8 mouse cellular contexts compared by ENCODE assay signal in the genomic region with DNA sequence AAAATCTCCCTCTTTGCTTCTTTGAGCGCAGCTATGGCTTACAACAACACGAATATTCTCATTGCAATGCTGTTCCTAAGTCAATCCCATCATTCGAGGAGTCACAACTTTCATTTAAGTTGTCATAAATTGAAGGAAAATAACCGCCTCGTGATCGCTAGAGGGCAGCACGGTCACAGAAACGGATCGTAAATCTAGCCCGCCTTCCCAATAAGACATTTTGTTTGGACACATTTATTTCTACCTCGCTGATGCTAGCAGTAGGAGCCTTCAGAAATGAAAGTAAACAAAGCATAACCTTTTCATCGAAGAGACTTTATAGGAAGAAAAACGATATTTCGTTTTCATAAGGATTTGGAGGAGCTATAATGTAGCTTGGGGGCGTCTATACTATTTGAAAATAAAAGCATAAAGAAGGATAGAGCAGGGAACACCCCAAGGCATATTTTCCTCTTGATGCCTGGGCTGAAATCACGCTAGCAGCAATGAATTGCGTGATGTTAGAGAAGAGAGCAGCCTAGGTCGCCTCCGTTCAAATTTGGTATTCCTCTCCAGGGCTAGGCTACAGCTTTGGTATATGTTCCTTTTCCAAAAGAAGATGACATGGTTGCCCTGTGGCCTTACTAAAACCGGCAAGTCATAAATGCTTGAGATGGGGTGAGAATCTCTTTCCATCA. TPM values are rescaled to one million over a fixed set of nuclear protein-coding genes. Genes with fewer than 3 reads are reported as not detected.
DNase-seq lines count a peak whose midpoint lies in the region; ATAC-seq and TF ChIP-seq lines count a peak whose summit lies in the region.

No protein-coding gene starts in this region.

- no peaks in the 10 kb centered on the region for H3K79me2 ChIP-seq in heart, adult 2 months (replicated peaks; ENCODE audit: control insufficient read depth, insufficient read depth, low read length)

- H3K4me2 ChIP-seq in forebrain, embryonic 12.5 days, result peak overlapping the region; percentile 31
- H3K4me2 ChIP-seq in hindbrain, embryonic 14.5 days (replicated peaks), result peak overlapping the region; percentile 21

- H3K9ac ChIP-seq in heart, adult 2 months (ENCODE audit: low read depth, low read length), result no peak overlapping the region
- no peak overlapping the region for H3K9ac ChIP-seq in forebrain, embryonic 12.5 days
- 0 out of 2 replicates have a peak overlapping the region, but pooled peaks have one; percentile 16 for H3K9ac ChIP-seq in hindbrain, embryonic 14.5 days

- TF ChIP-seq POLR2A in heart, adult 2 months (IDR thresholded peaks at IDR 0.05; ENCODE audit: insufficient read depth, low read depth, low read length), result no peak

- WGBS in heart, adult 2 months, result 22% methylated on average over 20 of the region's 20 CpGs
- 31% methylated on average over 20 of the region's 20 CpGs for WGBS in heart, embryonic 10.5 days
- WGBS in forebrain, embryonic 12.5 days, result 26% methylated on average over 20 of the region's 20 CpGs
- 25% methylated on average over 20 of the region's 20 CpGs for WGBS in hindbrain, embryonic 14.5 days

- no peak overlapping the region for H3K27ac ChIP-seq in heart, adult 2 months
- H3K27ac ChIP-seq in heart, embryonic 10.5 days, result no peak overlapping the region
- no peak overlapping the region for H3K27ac ChIP-seq in forebrain, embryonic 12.5 days
- H3K27ac ChIP-seq in hindbrain, embryonic 14.5 days, result peak overlapping the region; percentile 76

- no peak for TF ChIP-seq EP300 in heart, adult 2 months (IDR thresholded peaks at IDR 0.05; ENCODE audit: insufficient read depth, low read depth, low read length)

- H3K9me3 ChIP-seq in heart, embryonic 10.5 days, result no peaks in the 10 kb centered on the region
- no peaks in the 10 kb centered on the region for H3K9me3 ChIP-seq in forebrain, embryonic 12.5 days
- H3K9me3 ChIP-seq in hindbrain, embryonic 14.5 days (ENCODE audit: control insufficient read depth, low read length), result no peaks in the 10 kb centered on the region

- no peaks in the 10 kb centered on the region for H3K4me1 ChIP-seq in heart, adult 2 months (ENCODE audit: control insufficient read depth, insufficient read depth, low read length)
- no peaks in the 10 kb centered on the region for H3K4me1 ChIP-seq in heart, embryonic 10.5 days
- peaks cover 2% of the 10 kb centered on the region; the same call in 1 of the 2 replicates for H3K4me1 ChIP-seq in forebrain, embryonic 12.5 days
- no peaks in the 10 kb centered on the region for H3K4me1 ChIP-seq in hindbrain, embryonic 14.5 days (replicated peaks; ENCODE audit: control insufficient read depth, insufficient read depth, low read length)

- no peaks in the 10 kb centered on the region; the same call in 1 of the 2 replicates for H3K27me3 ChIP-seq in heart, adult 2 months (ENCODE audit: control insufficient read depth, insufficient read depth, low read length)
- no peaks in the 10 kb centered on the region for H3K27me3 ChIP-seq in heart, embryonic 10.5 days (ENCODE audit: insufficient read depth, poor library complexity, severe bottlenecking)
- no peaks in the 10 kb centered on the region for H3K27me3 ChIP-seq in forebrain, embryonic 12.5 days
- H3K27me3 ChIP-seq in hindbrain, embryonic 14.5 days (ENCODE audit: control insufficient read depth, insufficient read depth, low read length), result no peaks in the 10 kb centered on the region

- intact Hi-C loops in heart, adult 2 months (cut with DNase I), result no loop called here

- ATAC-seq in forebrain, embryonic 12.5 days (ENCODE audit: low FRiP score), result 0 out of 2 replicates have a peak, but pooled peaks have one; percentile 70
- peak; percentile 73; the same call in 1 of the 2 replicates for ATAC-seq in hindbrain, embryonic 14.5 days (ENCODE audit: low FRiP score)

- DNase-seq in heart, adult 2 months, result peak; percentile 9 to 20
- DNase-seq in heart, embryonic 10.5 days (ENCODE audit: low spot score), result no peak
- peak; percentile 49 for DNase-seq in c-Kit-positive CD71-positive TER-119-positive erythroid progenitor cells, embryonic 14.5 days (ENCODE audit: low spot score)
- DNase-seq in hindbrain, embryonic 14.5 days (ENCODE audit: low spot score), result peak; percentile 89
- DNase-seq in left cerebral cortex, adult 18-20 months (ENCODE audit: low spot score in 2 of 2), result peak; percentile 60 to 67
- DNase-seq in lung, postnatal 4 days, result peak; percentile 22 to 35
- peak; percentile 79 to 80 for DNase-seq in right cerebral cortex, postnatal 10 days (ENCODE audit: low spot score in 2 of 2)

- peak; percentile 73 for TF ChIP-seq CTCF in heart, adult 2 months (IDR thresholded peaks at IDR 0.05)

- H3K36me3 ChIP-seq in heart, adult 2 months (ENCODE audit: control insufficient read depth, insufficient read depth, low read length), result no peaks in the 10 kb centered on the region
- no peaks in the 10 kb centered on the region for H3K36me3 ChIP-seq in heart, embryonic 10.5 days
- no peaks in the 10 kb centered on the region for H3K36me3 ChIP-seq in forebrain, embryonic 12.5 days (replicated peaks)
- no peaks in the 10 kb centered on the region for H3K36me3 ChIP-seq in hindbrain, embryonic 14.5 days (replicated peaks; ENCODE audit: control insufficient read depth, insufficient read depth)

- H3K4me3 ChIP-seq in heart, adult 2 months, result no peak overlapping the region
- no peak overlapping the region for H3K4me3 ChIP-seq in heart, embryonic 10.5 days
- H3K4me3 ChIP-seq in forebrain, embryonic 12.5 days (replicated peaks), result no peak overlapping the region
- no peak overlapping the region for H3K4me3 ChIP-seq in hindbrain, embryonic 14.5 days (replicated peaks; ENCODE audit: low read length)

RNA-seq across cellular contexts. Expression of a gene that starts 39.6 kb away (rescaled TPM):
- not detected for total RNA-seq in heart, adult 2 months (2021)
- polyA plus RNA-seq in heart, adult 2 months (2012; rRNA removed), result not detected in 2 replicates
- polyA plus RNA-seq in heart, embryonic 10.5 days (2016; fragmentation: Nextera tagmentation; extraction: Ambion mirVana), result not detected in 2 replicates
- not detected in 2 replicates for polyA plus RNA-seq in forebrain, embryonic 12.5 days (2016; fragmentation: Nextera tagmentation; extraction: Ambion mirVana)
- polyA plus RNA-seq in hindbrain, embryonic 14.5 days (2014; fragmentation: Nextera tagmentation; extraction: Ambion mirVana), result 0.51 TPM in 1 of 2 replicates, not detected in the other
- total RNA-seq in left cerebral cortex, adult 18-20 months (2021), result not detected

RNA-seq across cellular contexts. Expression of a gene that starts 39.7 kb away (rescaled TPM):
- total RNA-seq in heart, adult 2 months (2021), result 1 to 10 TPM; 5.2 to 5.3 TPM
- 5.3 and 7.0 TPM in 2 replicates for polyA plus RNA-seq in heart, adult 2 months (2012; rRNA removed)
- 7.9 and 8.6 TPM in 2 replicates for polyA plus RNA-seq in heart, embryonic 10.5 days (2016; fragmentation: Nextera tagmentation; extraction: Ambion mirVana)
- 11.4 and 11.9 TPM in 2 replicates for polyA plus RNA-seq in forebrain, embryonic 12.5 days (2016; fragmentation: Nextera tagmentation; extraction: Ambion mirVana)
- polyA plus RNA-seq in hindbrain, embryonic 14.5 days (2014; fragmentation: Nextera tagmentation; extraction: Ambion mirVana), result 15.4 and 17.2 TPM in 2 replicates
- 10 to 100 TPM; 23.3 to 24.0 TPM for total RNA-seq in left cerebral cortex, adult 18-20 months (2021)
